Mouse (Mus musculus): ENCODE results near the gene Zfp454.

The Zfp454 gene

GRCm38 (mm10) chr11:50887390-50888128 is at the start of gene Zfp454:
TSS of gene Zfp454 (minus strand) at chr11:50887651.
- DNase-seq (ENCODE audit: low spot score in 2 of 2) = peak; percentile 89 to 90

- DNase-seq (ENCODE audit: low spot score in 2 of 2) = no peak
Observed at GRCm38 (mm10) chr11:50932040-50932439, 44.6 kb upstream of the Zfp454 start.

- DNase-seq (ENCODE audit: low spot score in 2 of 2) = peak; percentile 81 to 84
Observed at GRCm38 (mm10) chr11:50931451-50931866, 44.0 kb upstream of the Zfp454 start, which contains the start of gene Zfp354b. TSS of gene Zfp354b (minus strand) at chr11:50931633.

- DNase-seq (ENCODE audit: low spot score in 2 of 2) = no peak
Observed at GRCm38 (mm10) chr11:50931021-50931420, 43.6 kb upstream of the Zfp454 start.

- DNase-seq (ENCODE audit: low spot score in 2 of 2) = no peak
Observed at GRCm38 (mm10) chr11:50930469-50931014, 43.1 kb upstream of the Zfp454 start.

GRCm38 (mm10) chr11:50915671-50916320 is 28.3 kb upstream of the Zfp454 start, which contains the start of gene Zfp2:
TSS of gene Zfp2 (minus strand) at chr11:50916165.
- DNase-seq (ENCODE audit: low spot score in 2 of 2) = peak; percentile 88 to 89

- DNase-seq (ENCODE audit: low spot score in 2 of 2) = no peak
Observed at GRCm38 (mm10) chr11:50914461-50914860, 27.0 kb upstream of the Zfp454 start.

GRCm38 (mm10) chr11:50913301-50913700 is 25.9 kb upstream of the Zfp454 start:
- DNase-seq (ENCODE audit: low spot score in 2 of 2) = no peak

- DNase-seq (ENCODE audit: low spot score in 2 of 2) = no peak
Observed at GRCm38 (mm10) chr11:50908136-50908535, 20.7 kb upstream of the Zfp454 start.

GRCm38 (mm10) chr11:50897359-50897758 is 9.9 kb upstream of the Zfp454 start:
- DNase-seq (ENCODE audit: low spot score in 2 of 2) = no peak

GRCm38 (mm10) chr11:50892441-50892840 is 5.0 kb upstream of the Zfp454 start:
- no peak for DNase-seq (ENCODE audit: low spot score in 2 of 2)

- DNase-seq (ENCODE audit: low spot score in 2 of 2) = no peak
Observed at GRCm38 (mm10) chr11:50886933-50887293, 538 bp downstream of the Zfp454 start.

- DNase-seq (ENCODE audit: low spot score in 2 of 2) = peak in 1 of 2 experiments; percentile 2
Observed at GRCm38 (mm10) chr11:50886231-50886932, 1.1 kb downstream of the Zfp454 start.

- no peak for DNase-seq (ENCODE audit: low spot score in 2 of 2)
Observed at GRCm38 (mm10) chr11:50883756-50884155, 3.7 kb downstream of the Zfp454 start.

- DNase-seq (ENCODE audit: low spot score in 2 of 2) = no peak
Observed at GRCm38 (mm10) chr11:50878641-50879040, 8.8 kb downstream of the Zfp454 start.

- DNase-seq (ENCODE audit: low spot score in 2 of 2) = no peak
Observed at GRCm38 (mm10) chr11:50850989-50851601, 36.4 kb downstream of the Zfp454 start.

- DNase-seq (ENCODE audit: low spot score in 2 of 2) = no peak
Observed at GRCm38 (mm10) chr11:50850177-50850735, 37.2 kb downstream of the Zfp454 start, which contains the start of gene Grm6. TSS of gene Grm6 (plus strand) at chr11:50850685.

GRCm38 (mm10) chr11:50849310-50849709 is 38.1 kb downstream of the Zfp454 start:
- no peak for DNase-seq (ENCODE audit: low spot score in 2 of 2)

GRCm38 (mm10) chr11:50848520-50849137 is 38.8 kb downstream of the Zfp454 start:
- no peak for DNase-seq (ENCODE audit: low spot score in 2 of 2)

GRCm38 (mm10) chr11:50847047-50847446 is 40.4 kb downstream of the Zfp454 start:
- DNase-seq (ENCODE audit: low spot score in 2 of 2) = no peak

GRCm38 (mm10) chr11:50845951-50846350 is 41.5 kb downstream of the Zfp454 start:
- no peak for DNase-seq (ENCODE audit: low spot score in 2 of 2)

All from heart, adult 9 months (tissue).